Comparison of ENCODE assay signal across 23 mouse cellular contexts in the genomic region with DNA sequence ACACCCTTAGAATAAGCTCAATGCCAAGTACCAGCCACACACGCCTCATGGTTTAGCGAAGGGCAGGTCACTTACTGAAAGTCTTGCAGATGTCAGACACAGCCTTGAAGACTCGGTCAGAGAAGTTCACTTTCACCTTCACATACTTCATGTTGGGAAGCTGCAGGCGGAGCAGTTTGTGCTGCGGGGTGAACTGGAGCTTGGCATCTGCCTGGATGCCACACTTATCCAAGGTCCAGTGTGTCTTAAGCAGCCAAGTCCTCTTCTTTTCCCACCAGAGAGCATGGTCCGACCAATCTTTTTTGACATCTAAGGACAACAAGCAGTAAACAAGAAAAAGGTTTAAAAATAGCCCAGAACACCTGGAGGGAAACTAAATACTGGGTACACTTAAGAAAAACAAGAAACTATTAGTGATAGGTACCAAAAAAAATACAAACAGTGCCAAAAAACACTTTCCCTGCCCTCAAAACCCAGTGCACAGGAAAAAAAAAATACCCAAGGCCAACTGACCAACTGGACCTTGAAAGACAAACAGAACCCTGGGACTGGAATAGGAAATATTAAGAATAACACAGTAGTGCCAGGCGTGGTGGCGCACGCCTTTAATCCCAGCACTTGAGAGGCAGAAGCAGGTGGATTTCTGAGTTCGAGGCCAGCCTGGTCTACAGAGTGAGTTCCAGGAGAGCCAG. TPM values are rescaled to one million over a fixed set of nuclear protein-coding genes. Genes with fewer than 3 reads are reported as not detected.
DNase-seq lines count a peak whose midpoint lies in the region; ATAC-seq and TF ChIP-seq lines count a peak whose summit lies in the region.
"Had no signal": no experiment of that assay in that cellular context is flagged by ENCODE, and none has a peak within 500 bp of the region (broad histone marks: within the 10 kb centered on the region; RNA-seq: fewer than 3 reads in every experiment).

No protein-coding gene starts in this region.

- H3K4me2 ChIP-seq in liver, embryonic 11.5 days, result no peak overlapping the region
- H3K4me2 ChIP-seq: heart, embryonic 13.5 days; limb, embryonic 12.5 days; lung, embryonic 15.5 days had no signal

- H3K27me3 ChIP-seq in liver, adult 2 months (ENCODE audit: control insufficient read depth, insufficient read depth, low read length), result no peaks in the 10 kb centered on the region
- H3K27me3 ChIP-seq in liver, embryonic 11.5 days (replicated peaks; ENCODE audit: control insufficient read depth, insufficient read depth, low read length), result no peaks in the 10 kb centered on the region
- H3K27me3 ChIP-seq: heart, embryonic 13.5 days; limb, embryonic 12.5 days; lung, embryonic 15.5 days had no signal

- H3K36me3 ChIP-seq in liver, adult 2 months (ENCODE audit: control insufficient read depth, insufficient read depth, low read length), result no peaks in the 10 kb centered on the region
- no peaks in the 10 kb centered on the region for H3K36me3 ChIP-seq in liver, embryonic 11.5 days (ENCODE audit: control insufficient read depth, insufficient read depth, low read length)

- peaks cover 58% of the 10 kb centered on the region for H3K79me2 ChIP-seq in liver, adult 2 months (ENCODE audit: control insufficient read depth, insufficient read depth, low read length)

- no peak for ATAC-seq in liver, embryonic 11.5 days (replicated peaks; ENCODE audit: low FRiP score)
- ATAC-seq in erythroblast, adult 5-6 weeks (replicated peaks; ENCODE audit: low FRiP score, poor library complexity, severe bottlenecking), result no peak
- ATAC-seq: hindbrain, embryonic 16.5 days; intestine, embryonic 16.5 days had no signal

- H3K27ac ChIP-seq in liver, adult 2 months (replicated peaks; ENCODE audit: insufficient read depth, low read depth, low read length), result peak overlapping the region; percentile 82
- no peak overlapping the region for H3K27ac ChIP-seq in liver, embryonic 11.5 days (ENCODE audit: low read depth, low read length)
- H3K27ac ChIP-seq: forebrain, embryonic 10.5 days; heart, embryonic 13.5 days; limb, embryonic 12.5 days; liver, embryonic 14.5 days; lung, embryonic 15.5 days; macrophage; midbrain, embryonic 10.5 days had no signal

- no peak for TF ChIP-seq POLR2A in liver, adult 2 months (IDR thresholded peaks at IDR 0.05; ENCODE audit: extremely low read depth, insufficient read depth, low read length)

- no peak overlapping the region for H3K9ac ChIP-seq in liver, adult 2 months (ENCODE audit: low read depth, low read length)
- H3K9ac ChIP-seq in liver, embryonic 11.5 days (ENCODE audit: low read depth, low read length), result no peak overlapping the region
- H3K9ac ChIP-seq: heart, embryonic 13.5 days; limb, embryonic 12.5 days; liver, embryonic 14.5 days; lung, embryonic 15.5 days had no signal

- H3K9me3 ChIP-seq in liver, embryonic 11.5 days (ENCODE audit: control insufficient read depth, low read length), result no peaks in the 10 kb centered on the region
- H3K9me3 ChIP-seq: forebrain, embryonic 10.5 days; heart, embryonic 13.5 days; limb, embryonic 12.5 days; lung, embryonic 15.5 days; midbrain, embryonic 10.5 days had no signal

- DNase-seq in adrenal gland, adult (ENCODE audit: inconsistent age in 2 of 2, low spot score in 1 of 2), result peak; percentile 50 to 79
- no peak for DNase-seq in adrenal gland, postnatal 10 days
- peak; percentile 52 for DNase-seq in kidney, adult 11 months
- DNase-seq in kidney, postnatal 10 days, result no peak
- DNase-seq in liver, adult 2 months (ENCODE audit: extremely low read depth, low read depth, low spot score), result peak; percentile 94
- no peak for DNase-seq in liver, embryonic 11.5 days (ENCODE audit: low spot score)
- peak; percentile 54 to 56 for DNase-seq in kidney, postnatal 36 days
- DNase-seq: cerebellum, postnatal 10 days; embryo, embryonic 11 days; heart, postnatal 4 days; layer of hippocampus, adult 9-11 months; thymus, postnatal 36 days had no signal

- peaks cover 42% of the 10 kb centered on the region for H3K4me1 ChIP-seq in liver, adult 2 months (ENCODE audit: control insufficient read depth, insufficient read depth, low read length)
- H3K4me1 ChIP-seq in liver, embryonic 11.5 days (replicated peaks; ENCODE audit: control insufficient read depth, insufficient read depth, low read length), result no peaks in the 10 kb centered on the region

- no peak overlapping the region for H3K4me3 ChIP-seq in liver, adult 2 months (ENCODE audit: insufficient read depth, low read depth, low read length)
- no peak overlapping the region for H3K4me3 ChIP-seq in liver, embryonic 11.5 days (ENCODE audit: low read depth, low read length)
- H3K4me3 ChIP-seq: forebrain, embryonic 10.5 days; heart, embryonic 13.5 days; limb, embryonic 12.5 days; lung, embryonic 15.5 days; midbrain, embryonic 10.5 days had no signal

- 30% methylated on average over 10 of the region's 10 CpGs for WGBS in liver, adult 2 months
- 87% methylated on average over 10 of the region's 10 CpGs for WGBS in liver, embryonic 11.5 days

- no peak for TF ChIP-seq CTCF in liver, adult 2 months (IDR thresholded peaks at IDR 0.05; ENCODE audit: low read depth, low read length)

RNA-seq across cellular contexts. Expression of a gene that starts 25.4 kb away (rescaled TPM):
- total RNA-seq in adrenal gland, postnatal 10 days (2021), result 100 to 1,000 TPM; 160 to 178 TPM
- 95.1 and 104 TPM in 2 replicates for total RNA-seq in liver, adult 2 months (2014; rRNA removed)
- polyA plus RNA-seq in liver, adult 2 months (2012; rRNA removed), result 37.4 and 49.7 TPM in 2 replicates
- 57.6 and 61.9 TPM in 2 replicates for polyA plus RNA-seq in liver, embryonic 11.5 days (2014; fragmentation: Nextera tagmentation; extraction: Ambion mirVana)
- total RNA-seq in erythroblast, adult 5-6 weeks (2015; ENCODE audit: low replicate concordance), result not detected in 2 replicates
- not detected in 2 replicates for total RNA-seq in erythroblast, adult 5-6 weeks (2017; ENCODE audit: low replicate concordance)
- total RNA-seq: granulocyte monocyte progenitor cell, adult 5-6 weeks had no signal
- polyA plus RNA-seq: macrophage had no signal

Comparison
In these comparisons a context has a peak if more than half of its experiments do, and no peak if none do; other contexts are left out.
1. DNase-seq: peak in adrenal gland, adult (2 of 2), kidney, adult 11 months (single experiment), liver, adult 2 months (single experiment) and kidney, postnatal 36 days (2 of 2); none in adrenal gland, postnatal 10 days (single experiment), kidney, postnatal 10 days (single experiment) and liver, embryonic 11.5 days (single experiment).
2. RNA of a gene that starts 25.4 kb away (total RNA-seq): 160 to 178 TPM in adrenal gland, postnatal 10 days and 95.1 to 104 TPM in liver, adult 2 months; not detected in erythroblast, adult 5-6 weeks; every median in the first group is over 10 times any median in the second.